ENCODE assay signal across 8 mouse cellular contexts in the genomic region with DNA sequence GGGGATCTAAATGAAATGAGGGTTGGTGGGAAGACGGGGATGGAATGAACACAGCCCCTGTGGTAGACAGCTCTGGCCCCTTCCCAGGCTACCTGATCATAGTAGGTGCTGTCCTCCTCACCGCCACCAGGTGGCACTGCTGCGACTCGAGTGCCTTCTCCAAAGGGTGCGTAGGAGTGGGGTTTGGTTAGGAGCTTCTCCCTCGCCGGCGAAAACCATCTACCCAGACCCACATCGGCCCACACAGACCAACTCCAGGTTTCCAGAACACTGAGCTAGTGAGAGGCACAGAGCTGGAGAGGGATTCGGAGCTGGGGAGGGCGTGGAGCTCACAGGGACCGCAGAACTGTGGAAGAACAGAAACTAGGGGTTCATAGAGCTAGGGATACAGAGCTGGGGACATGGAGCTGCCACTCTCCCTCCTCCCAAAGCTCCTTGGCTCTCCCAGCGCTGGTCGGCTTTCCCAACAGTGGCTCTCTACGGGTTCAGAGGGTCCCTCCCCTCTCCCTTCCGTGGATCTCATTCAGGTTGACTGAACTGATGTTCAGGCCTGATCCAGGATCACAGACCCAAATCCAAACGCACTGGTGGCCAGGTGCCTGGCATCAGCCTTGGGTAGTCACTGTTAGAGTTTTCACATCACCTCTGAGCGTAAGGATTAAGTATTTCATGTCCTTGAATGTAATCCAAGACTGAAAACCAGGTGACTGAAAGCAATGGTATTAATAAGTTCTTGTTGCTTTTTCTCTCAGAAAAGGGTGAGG. TPM values are rescaled to one million over a fixed set of nuclear protein-coding genes. Genes with fewer than 3 reads are reported as not detected.
A peak's percentile ranks its signal among the peaks of the same experiment; 100 is the strongest.
DNase-seq lines count a peak whose midpoint lies in the region; ATAC-seq lines count a peak whose summit lies in the region.

No protein-coding gene starts in this region.

- H3K4me1 ChIP-seq in hindbrain, embryonic 12.5 days: peaks cover 6% of the 10 kb centered on the region

- peak overlapping the region; percentile 50 for H3K4me2 ChIP-seq in hindbrain, embryonic 12.5 days (replicated peaks)

- DNase-seq in WW6 (ENCODE audit: low read depth, low spot score): peak; percentile 73
- DNase-seq in cerebellum, adult 9-10 months: peak; percentile 78
- DNase-seq in frontal cortex, adult 2 months (ENCODE audit: extremely low spot score in 1 of 2, low spot score in 1 of 2): peak; percentile 63 to 89
- peak; percentile 70 to 77 for DNase-seq in layer of hippocampus, postnatal 36 days
- peak; percentile 74 for DNase-seq in lung, postnatal 25 days (ENCODE audit: low spot score)
- peak; percentile 82 for DNase-seq in right cerebral cortex, adult 18-20 months
- peak; percentile 74 for DNase-seq in urinary bladder, postnatal 25 days (ENCODE audit: low spot score)

- peaks cover 37% of the 10 kb centered on the region for H3K36me3 ChIP-seq in hindbrain, embryonic 12.5 days

- H3K4me3 ChIP-seq in hindbrain, embryonic 12.5 days: peak overlapping the region; percentile 7; the same call in 1 of the 2 replicates

- ATAC-seq in hindbrain, embryonic 12.5 days (ENCODE audit: low FRiP score): peak; percentile 76

- H3K27ac ChIP-seq in hindbrain, embryonic 12.5 days: no peak overlapping the region

- H3K9me3 ChIP-seq in hindbrain, embryonic 12.5 days (replicated peaks): no peaks in the 10 kb centered on the region

- H3K27me3 ChIP-seq in hindbrain, embryonic 12.5 days: peaks cover 15% of the 10 kb centered on the region

- H3K9ac ChIP-seq in hindbrain, embryonic 12.5 days: peak overlapping the region; percentile 53; the same call in 1 of the 2 replicates

- 11% methylated on average over 18 of the region's 18 CpGs for WGBS in hindbrain, embryonic 12.5 days

RNA-seq across cellular contexts. Expression of a gene that starts 18.2 kb away (rescaled TPM):
- polyA plus RNA-seq in frontal cortex, adult 2 months (2012; rRNA removed): 23.0 and 24.4 TPM in 2 replicates
- polyA plus RNA-seq in hindbrain, embryonic 12.5 days (2016; fragmentation: Nextera tagmentation; extraction: Ambion mirVana): 15.2 and 16.7 TPM in 2 replicates
- 10 to 100 TPM; 26.5 to 28.6 TPM for total RNA-seq in layer of hippocampus, postnatal 36 days (2021)

RNA-seq across cellular contexts. Expression of a gene that starts 21.0 kb away (rescaled TPM):
- 1.7 and 1.8 TPM in 2 replicates for polyA plus RNA-seq in frontal cortex, adult 2 months (2012; rRNA removed)
- 0.12 and 0.14 TPM in 2 replicates for polyA plus RNA-seq in hindbrain, embryonic 12.5 days (2016; fragmentation: Nextera tagmentation; extraction: Ambion mirVana)
- total RNA-seq in layer of hippocampus, postnatal 36 days (2021): under 1 TPM in 1 of 2 experiments, not detected in 1; 0.56 TPM

RNA-seq across cellular contexts. Expression of a gene that starts 33.6 kb away (rescaled TPM):
- 62.7 and 68.0 TPM in 2 replicates for polyA plus RNA-seq in frontal cortex, adult 2 months (2012; rRNA removed)
- polyA plus RNA-seq in hindbrain, embryonic 12.5 days (2016; fragmentation: Nextera tagmentation; extraction: Ambion mirVana): 18.3 and 23.7 TPM in 2 replicates
- total RNA-seq in layer of hippocampus, postnatal 36 days (2021): 100 to 1,000 TPM in 1 of 2 experiments, 10 to 100 TPM in 1; 94.4 to 116 TPM
